In genomic region chr3:94958295-94958694, GRCm38 (mm10) we compare ENCODE assay signal across 20 mouse cellular contexts.
"Had no signal": no experiment of that assay in that cellular context is flagged by ENCODE, and none has a peak within 500 bp of the region (broad histone marks: within the 10 kb centered on the region; RNA-seq: fewer than 3 reads in every experiment).

No protein-coding gene starts in this region.

- ATAC-seq: midbrain, embryonic 13.5 days had no signal

- DNase-seq: kidney, adult 9 months; kidney, postnatal 14 days; kidney, postnatal 4 days; left cerebral cortex, postnatal 4 days; lung, adult 18-20 months; lung, postnatal 10 days; lung, postnatal 36 days; retina, postnatal 1 day; right cerebral cortex, postnatal 25 days; spleen, adult 18-20 months; thymus, postnatal 25 days had no signal

- H3K9ac ChIP-seq: limb, embryonic 12.5 days; limb, embryonic 15.5 days; liver, embryonic 14.5 days; lung, embryonic 15.5 days; midbrain, embryonic 13.5 days; neural tube, embryonic 13.5 days; stomach, embryonic 15.5 days had no signal

- H3K27me3 ChIP-seq: limb, embryonic 12.5 days; limb, embryonic 15.5 days; lung, embryonic 15.5 days; megakaryocyte, embryonic 14.5 days; midbrain, embryonic 13.5 days; neural tube, embryonic 13.5 days; stomach, embryonic 15.5 days had no signal

- H3K4me2 ChIP-seq: limb, embryonic 12.5 days; limb, embryonic 15.5 days; lung, embryonic 15.5 days; midbrain, embryonic 13.5 days; neural tube, embryonic 13.5 days; stomach, embryonic 15.5 days had no signal

- H3K4me3 ChIP-seq: limb, embryonic 12.5 days; limb, embryonic 15.5 days; lung, embryonic 15.5 days; megakaryocyte, embryonic 14.5 days; midbrain, embryonic 10.5 days; midbrain, embryonic 13.5 days; neural tube, embryonic 13.5 days; stomach, embryonic 15.5 days had no signal

- H3K27ac ChIP-seq: limb, embryonic 12.5 days; limb, embryonic 15.5 days; liver, embryonic 14.5 days; lung, embryonic 15.5 days; midbrain, embryonic 10.5 days; midbrain, embryonic 13.5 days; neural tube, embryonic 13.5 days; stomach, embryonic 15.5 days had no signal

- H3K9me3 ChIP-seq: limb, embryonic 12.5 days; limb, embryonic 15.5 days; lung, embryonic 15.5 days; megakaryocyte, embryonic 14.5 days; midbrain, embryonic 10.5 days; midbrain, embryonic 13.5 days; neural tube, embryonic 13.5 days; stomach, embryonic 15.5 days had no signal
